Mouse (Mus musculus) neural tube, embryonic 13.5 days (tissue): ENCODE measurements around the gene Zfp619. TPM values are rescaled to one million over a fixed set of nuclear protein-coding genes. Genes with fewer than 3 reads are reported as not detected.
"Not testable (repeated sequence)": the region's sequence is repeated elsewhere in the genome, so short reads cannot be mapped to it uniquely, and the experiment has no call there.

Experiments
- ATAC-seq: fragments of 200-750 bp; cut with Nextera tagmentation; 2 replicates; pipeline ENCODE4 v1.8.0; 2017; ENCODE audit warnings: low read depth, mild to moderate bottlenecking, moderate TSS enrichment, moderate library complexity
- H3K27ac ChIP-seq: fragments of 300-500 bp; sonication (generic); replicated peaks from 2 replicates; pipeline ENCODE4 v1.5.1; 2015; ENCODE audit warnings: moderate library complexity, mild to moderate bottlenecking, inconsistent platforms
- H3K27me3 ChIP-seq: fragments of 300-500 bp; sonication (generic); 2 replicates; pipeline ENCODE4 v1.6.1; 2015; ENCODE audit warnings: mild to moderate bottlenecking, inconsistent platforms
- H3K36me3 ChIP-seq: fragments of 300-500 bp; sonication (generic); 2 replicates; pipeline ENCODE4 v1.6.1; 2015; ENCODE audit warnings: mild to moderate bottlenecking, inconsistent platforms
- H3K4me1 ChIP-seq: fragments of 300-500 bp; sonication (generic); replicated peaks from 2 replicates; pipeline ENCODE4 v1.6.1; 2015; ENCODE audit warnings: inconsistent platforms
- H3K4me2 ChIP-seq: fragments of 300-500 bp; sonication (generic); 2 replicates; pipeline ENCODE4 v1.6.1; 2015; ENCODE audit warnings: inconsistent platforms, mild to moderate bottlenecking, moderate library complexity
- H3K4me3 ChIP-seq: fragments of 300-500 bp; sonication (generic); 2 replicates; pipeline ENCODE4 v1.5.1; 2015; ENCODE audit warnings: mild to moderate bottlenecking, inconsistent platforms
- H3K9ac ChIP-seq: fragments of 300-500 bp; sonication (generic); 2 replicates; pipeline ENCODE4 v1.6.1; 2015; ENCODE audit warnings: moderate library complexity, mild to moderate bottlenecking, inconsistent platforms
- H3K9me3 ChIP-seq: fragments of 300-500 bp; sonication (generic); 2 replicates; pipeline ENCODE4 v1.6.1; 2016; ENCODE audit warnings: inconsistent platforms
- WGBS: fragments of 180-500 bp; shearing (Covaris S2); methylation state at CpG from one replicate; pipeline ENCODE4 v1.1.7; 2015; 5-methylcytosine and 5-hydroxymethylcytosine counted together
- polyA plus RNA-seq: library from polyadenylated mRNA; unstranded; fragments of >200 nt; fragmentation: Nextera tagmentation; extraction: Ambion mirVana; gene quantifications from 2 replicates; pipeline ENCODE4 v1.2.1, GENCODE M21; 2015

Zfp619 gene
- polyA plus RNA-seq, 1 experiment from 2014 or later: 2.5 TPM

DNA sequence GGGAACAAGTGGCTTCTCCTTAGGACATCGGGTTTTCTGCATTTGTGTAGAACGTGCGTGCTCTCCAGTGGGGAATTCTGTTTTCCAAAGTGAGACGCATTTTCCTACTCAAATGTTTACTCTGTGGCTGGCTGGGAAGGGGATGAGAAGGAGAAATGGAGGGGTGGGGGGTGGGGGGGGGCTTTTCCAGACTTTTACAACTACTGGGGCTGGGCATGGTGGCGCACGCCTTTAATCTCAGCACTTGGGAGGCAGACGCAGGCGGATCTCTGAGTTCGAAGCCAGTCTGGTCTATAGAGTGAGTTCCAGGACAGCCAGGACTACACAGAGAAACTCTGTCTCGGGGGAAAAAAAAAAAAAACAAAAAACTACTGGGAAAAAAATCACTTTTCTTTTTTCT, 27.6 kb downstream of the Zfp619 start:
- no peak for ATAC-seq
- peak overlapping the region; percentile 83 for H3K9ac ChIP-seq

GRCm38 (mm10) chr7:39549336-39549735, 31.8 kb downstream of the Zfp619 start:
- H3K4me2 ChIP-seq: no peak overlapping the region
- no peak for ATAC-seq
- WGBS: 90% methylated on average over 2 of the region's 2 CpGs

More for the DNA sequence above, 27.6 kb downstream of the Zfp619 start:
- 42% methylated on average over 10 of the region's 10 CpGs for WGBS
- Histone ChIP-seq H3K9me3 (no peaks in the 10 kb centered on the region), H3K4me2 (peak overlapping the region; percentile 76), H3K4me3 (peak overlapping the region; percentile 54), H3K27me3 (no peaks in the 10 kb centered on the region), H3K36me3 (no peaks in the 10 kb centered on the region), H3K4me1 (peaks cover 15% of the 10 kb centered on the region), H3K27ac (peak overlapping the region; percentile 91)

DNA sequence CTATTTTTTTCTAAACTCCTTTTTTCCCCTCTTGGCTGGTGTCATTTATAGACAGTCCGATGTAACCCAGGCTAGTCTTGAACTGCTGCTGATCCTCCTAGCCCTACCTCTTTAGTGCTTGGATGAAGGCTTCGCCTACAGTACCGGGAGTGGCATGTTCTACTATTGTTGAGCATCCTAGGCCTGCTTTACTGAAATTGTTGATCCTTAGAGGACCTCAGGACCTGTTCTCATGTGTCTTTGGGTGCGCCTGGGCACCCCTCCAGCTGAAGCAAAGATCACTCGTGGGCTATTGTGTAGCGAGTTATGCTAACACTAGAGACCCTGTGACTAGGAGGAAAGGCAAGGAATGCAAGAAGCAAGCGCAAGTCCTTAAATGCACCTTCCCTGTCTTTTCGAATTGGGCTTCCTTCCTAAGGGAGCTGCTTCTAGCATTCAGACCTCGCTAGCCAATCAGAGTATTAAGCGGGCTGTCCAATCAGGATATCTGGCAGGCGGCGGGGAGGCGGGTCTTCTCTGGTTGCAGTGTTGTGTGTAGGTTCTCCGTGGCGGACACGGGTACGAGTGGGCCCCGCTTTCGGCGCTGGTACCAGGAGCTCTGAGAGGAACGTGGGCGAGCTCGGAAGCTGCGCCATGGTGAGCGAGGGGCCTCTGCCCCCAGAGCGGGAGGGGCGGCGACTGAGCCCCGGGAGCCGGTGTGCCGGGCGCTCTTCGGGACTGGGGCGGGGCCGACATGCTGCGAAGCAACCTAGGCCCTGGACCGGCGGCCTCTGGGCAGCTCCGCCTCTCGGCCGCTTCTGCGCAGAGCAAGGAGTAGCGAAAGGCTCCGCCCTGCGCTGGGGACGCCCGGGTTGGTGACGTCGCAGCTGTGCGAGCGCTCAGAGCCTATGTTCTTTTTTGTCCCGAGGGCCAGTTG, 34.7 kb downstream of the Zfp619 start:
- Histone ChIP-seq H3K9me3 (no peaks in the 10 kb centered on the region), H3K36me3 (peaks cover 19% of the 10 kb centered on the region), H3K4me3 (peak overlapping the region; percentile 72), H3K4me1 (peaks cover 21% of the 10 kb centered on the region), H3K27me3 (no peaks in the 10 kb centered on the region), H3K27ac (peak overlapping the region; percentile 96), H3K4me2 (peak overlapping the region; percentile 61), H3K9ac (peak overlapping the region; percentile 84)
- 3% methylated on average over 52 of the region's 52 CpGs for WGBS
- peak; percentile 99 for ATAC-seq

More at GRCm38 (mm10) chr7:39549336-39549735, 31.8 kb downstream of the Zfp619 start:
- Histone ChIP-seq H3K36me3 (no peaks in the 10 kb centered on the region), H3K4me1 (peaks cover 25% of the 10 kb centered on the region), H3K27ac (no peak overlapping the region), H3K4me3 (no peak overlapping the region), H3K9me3 (no peaks in the 10 kb centered on the region), H3K27me3 (no peaks in the 10 kb centered on the region), H3K9ac (no peak overlapping the region)

DNA sequence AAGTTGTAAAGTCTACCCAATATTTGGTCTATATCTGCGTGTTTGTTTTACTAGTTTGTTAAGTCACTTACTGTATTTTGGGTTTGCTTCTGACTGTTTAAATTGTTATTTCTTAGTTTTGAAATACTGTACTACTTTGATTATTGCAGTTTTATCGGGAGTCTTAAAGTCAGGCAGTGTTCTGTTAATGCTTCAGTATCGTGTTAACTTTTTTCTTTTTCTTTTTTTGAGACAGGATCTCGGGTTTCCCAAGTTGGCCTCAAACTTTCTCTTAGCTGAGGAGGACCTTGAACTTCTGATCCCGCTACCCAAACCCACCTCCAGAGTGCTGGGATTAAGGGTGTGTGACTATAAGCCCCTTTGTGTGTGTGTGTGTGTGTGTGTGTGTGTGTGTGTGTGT, 35.4 kb downstream of the Zfp619 start:
- Histone ChIP-seq H3K9me3 (no peaks in the 10 kb centered on the region), H3K36me3 (peaks cover 25% of the 10 kb centered on the region), H3K4me2 (peak overlapping the region; percentile 61), H3K4me3 (peak overlapping the region; percentile 72), H3K27me3 (no peaks in the 10 kb centered on the region), H3K9ac (peak overlapping the region; percentile 84), H3K27ac (peak overlapping the region; percentile 96; the same call in 1 of the 2 replicates), H3K4me1 (peaks cover 21% of the 10 kb centered on the region)
- ATAC-seq: no peak
- 13% methylated on average over 5 of the region's 5 CpGs for WGBS

DNA sequence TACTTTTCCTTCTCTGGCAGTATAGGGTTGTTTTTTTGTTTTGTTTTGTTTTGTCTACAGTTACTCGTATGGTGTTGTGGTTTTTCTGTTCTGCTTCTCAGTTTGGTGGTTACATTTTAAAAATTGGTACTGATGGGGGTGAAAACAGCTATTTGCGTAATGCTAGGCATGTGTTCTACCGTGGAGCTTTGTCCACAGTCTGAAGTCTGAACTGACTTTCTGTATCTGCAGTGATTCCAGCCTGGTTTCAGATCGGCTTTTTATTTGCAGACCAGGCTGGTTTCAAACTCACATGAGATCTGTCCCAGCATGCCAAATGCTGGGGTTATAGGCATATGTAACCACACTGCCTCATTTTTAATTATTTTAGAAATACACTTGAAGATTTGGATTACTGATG, 36.3 kb downstream of the Zfp619 start:
- Histone ChIP-seq H3K36me3 (peaks cover 33% of the 10 kb centered on the region), H3K9ac (peak overlapping the region; percentile 26; the same call in 1 of the 2 replicates), H3K4me1 (peaks cover 21% of the 10 kb centered on the region), H3K4me3 (no peak overlapping the region), H3K9me3 (no peaks in the 10 kb centered on the region), H3K27ac (no peak overlapping the region), H3K27me3 (no peaks in the 10 kb centered on the region), H3K4me2 (peak overlapping the region; percentile 7; the same call in 1 of the 2 replicates)
- no peak for ATAC-seq
- 85% methylated on average over 4 of the region's 4 CpGs for WGBS

DNA sequence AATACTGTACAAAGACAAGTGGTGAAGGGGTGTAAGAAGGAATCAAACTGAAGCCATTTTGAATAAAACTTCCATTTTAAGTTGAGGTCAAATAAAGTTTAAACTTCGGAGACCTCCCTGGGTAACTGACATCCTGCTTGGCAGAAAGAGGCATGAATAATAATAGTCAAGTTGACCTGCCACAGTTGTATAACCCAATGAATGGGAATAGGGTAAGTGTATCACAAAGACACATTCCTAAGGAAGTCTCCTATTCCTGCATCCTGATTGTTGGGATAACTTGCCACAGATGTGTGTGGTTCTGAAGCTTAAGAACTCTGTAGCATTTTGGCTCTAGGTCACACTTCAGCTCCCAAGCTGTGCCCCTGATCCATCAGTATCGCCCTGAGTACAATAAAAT, 62.5 kb downstream of the Zfp619 start:
- Histone ChIP-seq H3K9me3 (no peaks in the 10 kb centered on the region), H3K4me1 (no peaks in the 10 kb centered on the region), H3K36me3 (no peaks in the 10 kb centered on the region), H3K4me2 (no peak overlapping the region), H3K4me3 (no peak overlapping the region), H3K9ac (no peak overlapping the region), H3K27ac (no peak overlapping the region), H3K27me3 (no peaks in the 10 kb centered on the region)
- WGBS: 79% methylated on average over 2 of the region's 2 CpGs
- no peak for ATAC-seq

GRCm38 (mm10) chr7:39580601-39581000, 63.0 kb downstream of the Zfp619 start:
- no peak overlapping the region for H3K27ac ChIP-seq
- no peaks in the 10 kb centered on the region for H3K9me3 ChIP-seq
- no peaks in the 10 kb centered on the region for H3K4me1 ChIP-seq
- H3K4me3 ChIP-seq: no peak overlapping the region
- no peak for ATAC-seq
- 92% methylated on average over 2 of the region's 2 CpGs for WGBS
- no peak overlapping the region for H3K4me2 ChIP-seq
- no peak overlapping the region for H3K9ac ChIP-seq
- H3K27me3 ChIP-seq: no peaks in the 10 kb centered on the region
- H3K36me3 ChIP-seq: no peaks in the 10 kb centered on the region

DNA sequence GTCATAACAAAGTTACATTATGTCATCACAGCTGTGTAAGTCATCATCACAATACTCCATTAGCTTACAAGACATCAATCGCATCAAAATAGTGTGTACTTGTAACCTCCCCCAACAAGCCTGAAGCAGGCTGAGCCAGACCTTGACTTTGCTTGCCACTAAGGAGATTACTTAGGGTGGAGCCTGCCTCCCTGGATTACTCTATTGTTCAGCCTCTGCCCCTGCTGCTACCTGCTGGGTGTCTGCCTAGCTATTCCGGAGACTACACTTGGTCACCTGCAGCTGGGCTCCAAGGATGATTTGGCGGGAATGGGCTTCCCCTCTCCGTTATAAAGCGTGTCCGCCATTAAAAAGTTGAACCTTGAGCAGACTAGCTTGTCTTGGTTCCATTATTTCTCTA, 69.3 kb downstream of the Zfp619 start:
- H3K9me3 ChIP-seq, H3K4me1 ChIP-seq, H3K9ac ChIP-seq, H3K27ac ChIP-seq, ATAC-seq, H3K36me3 ChIP-seq, H3K4me2 ChIP-seq, H3K4me3 ChIP-seq, H3K27me3 ChIP-seq: not testable (repeated sequence)
- 57% methylated on average over 6 of the region's 6 CpGs for WGBS

GRCm38 (mm10) chr7:39588037-39588436, 70.5 kb downstream of the Zfp619 start:
- Histone ChIP-seq H3K4me3 (peak overlapping the region; percentile 45), H3K27me3 (no peaks in the 10 kb centered on the region), H3K4me1 (0 out of 2 replicates have a peak, but pooled peaks cover 2% of the 10 kb centered on the region), H3K9ac (peak overlapping the region; percentile 76), H3K36me3 (no peaks in the 10 kb centered on the region), H3K9me3 (no peaks in the 10 kb centered on the region), H3K4me2 (peak overlapping the region; percentile 56), H3K27ac (peak overlapping the region; percentile 76; the same call in 1 of the 2 replicates)
- 85% methylated on average over 1 of the region's 1 CpGs for WGBS
- ATAC-seq: peak; percentile 6

DNA sequence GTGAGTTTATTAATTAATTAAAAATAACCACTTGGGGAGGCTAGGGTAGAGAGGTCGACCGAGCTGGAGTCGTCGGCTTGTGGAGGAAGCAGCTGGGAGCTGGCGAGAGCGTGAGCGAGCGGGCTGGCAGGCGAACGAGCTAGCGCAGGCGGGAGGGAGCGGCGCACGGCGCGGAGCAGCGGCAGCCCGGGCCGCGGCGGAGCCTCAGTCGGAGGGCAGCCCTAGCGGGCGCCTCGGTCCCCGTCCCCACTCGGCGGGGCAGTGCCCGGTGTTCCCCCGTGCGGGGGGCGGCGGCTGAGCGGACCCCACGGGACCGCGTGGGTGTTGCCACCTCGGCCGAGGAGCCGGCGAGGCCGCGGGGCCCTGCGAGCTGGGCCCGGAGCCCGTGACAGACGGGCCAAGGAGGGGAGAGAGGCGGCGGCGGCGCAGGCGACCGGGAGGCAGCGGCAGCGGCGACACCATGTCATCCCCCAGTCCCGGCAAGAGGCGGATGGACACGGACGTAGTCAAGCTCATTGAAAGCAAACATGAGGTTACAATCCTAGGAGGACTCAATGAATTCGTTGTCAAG, 71.0 kb downstream of the Zfp619 start:
- H3K4me1 ChIP-seq, H3K36me3 ChIP-seq, H3K27me3 ChIP-seq, H3K9me3 ChIP-seq: not testable (repeated sequence)
- Histone ChIP-seq H3K4me3 (peak overlapping the region; percentile 45), H3K27ac (peak overlapping the region; percentile 76), H3K9ac (peak overlapping the region; percentile 76), H3K4me2 (peak overlapping the region; percentile 56)
- WGBS: under 1% methylated on average over 52 of the region's 62 CpGs
- ATAC-seq: peak; percentile 93

- 39% methylated on average over 7 of the region's 7 CpGs for WGBS
- not testable (repeated sequence) for H3K36me3 ChIP-seq, H3K9me3 ChIP-seq, H3K27me3 ChIP-seq, H3K4me1 ChIP-seq
- Histone ChIP-seq H3K9ac (peak overlapping the region; percentile 76), H3K4me2 (peak overlapping the region; percentile 56), H3K4me3 (peak overlapping the region; percentile 45), H3K27ac (peak overlapping the region; percentile 76)
- ATAC-seq: peak; percentile 37
These were observed 71.5 kb downstream of the Zfp619 start for GRCm38 (mm10) chr7:39589044-39589443.
